Mouse (Mus musculus): ENCODE measurements at regions not wholly inside any gene's neighbourhood (a gene's known extent, or its start where the extent isn't known, plus 50 kb on each side); places are given as distances from the start of the nearest gene placed in this dataset.

- intact Hi-C loops (cut with DNase I): no loop called here
- DNase-seq (ENCODE audit: low spot score): no peak
Measured at GRCm38 (mm10) chrX:64080717-64081116, 71.3 kb downstream of the Gm6760 start.

DNA sequence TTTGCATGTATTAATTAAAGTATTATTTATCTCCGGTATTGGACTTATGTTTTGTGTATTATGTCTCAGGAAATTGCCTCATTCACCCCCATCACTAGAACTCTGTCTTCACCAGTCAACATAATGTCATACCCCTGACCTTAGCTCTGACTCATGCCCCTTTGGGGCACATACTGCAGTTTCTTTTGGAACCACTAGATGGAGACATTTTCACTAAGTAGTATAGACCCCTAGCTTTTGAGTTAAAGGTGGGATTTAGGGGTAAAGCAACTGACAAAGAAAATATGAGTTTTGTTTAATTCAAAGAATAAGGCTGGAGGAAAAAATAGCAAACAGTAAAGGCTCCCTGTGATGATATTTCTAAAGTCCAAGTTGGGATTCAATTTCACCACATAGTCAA lies 93.6 kb downstream of the Gm6760 start:
- intact Hi-C loops (cut with DNase I): loop anchor here (5.0 kb wide), 1 partner anchor 139 kb away; no protein-coding TSS in a partner anchor
- DNase-seq (ENCODE audit: low spot score): no peak

GRCm38 (mm10) chrX:64056776-64057175 lies 95.2 kb downstream of the Gm6760 start:
- DNase-seq (ENCODE audit: low spot score): no peak
- intact Hi-C loops (cut with DNase I): loop anchor here (5.0 kb wide), 1 partner anchor 141 kb away; no protein-coding TSS in a partner anchor
